Mouse (Mus musculus) lung, postnatal 14 days (tissue): ENCODE data around the gene Atcay.

Experiments
- DNase-seq: peaks from one replicate; pipeline ENCODE4 v3.0.0; 2021

The Atcay gene

DNA sequence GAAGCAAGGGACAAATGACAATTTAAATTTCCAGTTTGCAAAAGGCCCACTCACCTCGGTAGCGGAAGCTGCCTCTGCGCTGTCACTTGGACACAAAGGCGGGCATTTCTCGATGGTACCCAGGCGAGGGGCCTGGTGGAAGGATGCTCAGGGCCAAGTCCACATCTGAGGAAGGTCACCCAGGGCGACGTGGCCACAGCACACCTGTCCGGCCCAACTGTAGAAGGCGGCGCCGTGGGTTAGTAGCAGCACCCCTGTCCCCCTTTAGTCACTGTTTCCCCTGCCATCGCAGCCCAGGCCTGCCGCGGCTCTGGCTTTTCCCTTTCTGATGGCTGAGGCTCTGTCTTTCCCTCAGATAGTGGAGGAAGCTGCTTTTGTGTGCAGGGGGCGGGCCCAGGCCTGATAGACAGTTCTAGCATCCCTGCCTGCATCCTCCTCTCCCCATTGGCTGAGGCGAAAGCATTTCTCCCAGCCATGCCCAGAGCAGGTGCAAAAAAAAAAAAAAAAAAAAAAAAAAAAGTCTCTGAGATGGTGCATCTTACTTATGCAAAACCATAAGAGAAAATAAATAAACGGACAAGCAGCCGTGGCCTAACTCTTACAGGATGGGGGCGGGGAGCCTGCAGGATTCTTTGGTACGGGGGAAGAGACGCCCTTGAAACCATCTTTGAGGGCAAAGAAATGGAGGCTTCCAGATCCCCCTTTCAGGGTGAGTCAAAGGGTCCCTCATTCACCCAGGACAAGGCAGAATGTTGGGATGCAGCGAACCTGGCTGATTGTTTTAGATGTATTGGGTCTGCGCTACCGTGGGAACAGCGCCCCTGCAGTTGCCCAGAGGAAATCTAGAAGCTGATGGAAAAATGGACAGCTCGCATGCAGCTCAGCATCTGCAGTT is at the start of gene Atcay:
Gene Atcay, minus strand, starts transcription at position 396 of the 895 bp plus-strand sequence.
- no peak for DNase-seq

DNA sequence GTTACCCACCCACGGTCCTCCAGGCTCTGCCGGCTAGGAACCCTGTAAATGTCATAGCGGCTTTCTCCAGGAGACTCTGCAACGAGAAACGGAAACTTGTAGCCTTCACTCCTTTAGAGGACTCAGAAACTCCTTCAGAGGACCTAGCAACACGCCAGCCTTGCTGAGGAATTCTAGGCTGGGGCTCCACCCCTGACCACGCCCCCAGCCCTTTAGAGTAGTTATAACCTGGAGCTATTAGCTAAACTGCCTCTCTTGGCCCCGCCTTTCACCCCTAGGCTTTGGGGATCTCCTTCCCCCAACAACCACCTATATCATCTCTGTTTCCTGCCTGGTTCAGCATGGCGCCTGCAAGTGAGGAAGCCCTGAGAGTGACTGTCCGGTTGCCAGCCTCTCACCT is 48.9 kb upstream of the Atcay start:
- DNase-seq: peak; percentile 42

DNA sequence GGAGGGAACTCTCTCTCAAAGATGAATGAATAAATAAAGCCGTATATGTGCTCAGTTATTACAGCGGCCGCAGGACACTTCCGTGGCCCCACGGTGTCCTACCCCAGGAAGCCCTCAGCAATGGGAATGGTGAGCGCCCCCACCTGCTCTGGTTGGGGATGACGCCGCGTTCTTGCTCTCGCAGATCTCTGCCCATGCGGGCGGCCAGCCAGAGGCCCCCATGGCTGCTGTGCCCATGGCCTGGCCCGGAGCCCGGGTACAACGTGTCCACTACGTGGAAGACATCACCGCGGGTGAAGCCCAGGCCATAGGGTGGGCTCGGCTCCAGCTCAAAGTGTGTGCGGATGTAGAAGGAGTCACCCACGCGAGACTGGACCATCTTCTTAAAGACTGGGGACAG is 47.0 kb upstream of the Atcay start:
- no peak for DNase-seq

DNA sequence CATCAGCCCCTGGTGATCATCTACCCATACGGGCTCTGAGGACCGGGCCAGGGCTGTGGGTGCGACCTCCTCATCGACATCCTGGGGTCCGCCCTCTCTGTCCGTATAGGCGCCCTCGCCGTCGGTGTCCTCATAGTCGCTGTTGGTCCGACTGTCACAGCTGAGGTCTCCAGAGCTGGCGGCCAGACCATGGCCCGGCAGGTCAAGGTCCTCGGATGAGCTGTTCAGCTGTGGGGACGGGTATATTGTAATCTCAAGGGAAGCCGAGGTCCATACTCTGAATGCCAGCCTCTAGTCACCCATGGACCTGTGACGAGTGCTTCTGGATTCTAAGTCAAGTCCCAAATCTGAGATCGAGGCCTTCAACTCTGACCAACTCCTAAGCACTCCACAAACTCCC is 43.2 kb upstream of the Atcay start:
- no peak for DNase-seq

DNA sequence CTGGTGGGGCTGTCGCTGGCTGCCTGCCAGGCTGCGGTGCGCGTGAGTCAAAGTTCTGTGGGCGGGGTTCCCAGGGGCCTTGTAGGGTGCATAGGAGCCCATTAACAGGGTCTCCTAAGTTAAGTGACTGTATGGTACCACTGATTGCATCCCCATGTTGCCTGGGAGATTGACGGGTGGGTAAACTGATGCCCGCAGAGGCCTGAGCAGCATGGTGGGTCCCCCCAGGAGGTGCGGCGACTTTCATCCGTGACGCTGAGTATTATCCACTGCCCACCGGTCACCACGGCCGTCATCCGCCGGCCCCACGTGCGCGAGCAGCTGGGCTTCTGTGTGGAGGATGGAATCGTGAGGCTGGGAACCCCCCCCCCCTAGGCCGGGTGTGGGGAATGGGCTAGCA is 41.7 kb upstream of the Atcay start:
- DNase-seq: no peak

DNA sequence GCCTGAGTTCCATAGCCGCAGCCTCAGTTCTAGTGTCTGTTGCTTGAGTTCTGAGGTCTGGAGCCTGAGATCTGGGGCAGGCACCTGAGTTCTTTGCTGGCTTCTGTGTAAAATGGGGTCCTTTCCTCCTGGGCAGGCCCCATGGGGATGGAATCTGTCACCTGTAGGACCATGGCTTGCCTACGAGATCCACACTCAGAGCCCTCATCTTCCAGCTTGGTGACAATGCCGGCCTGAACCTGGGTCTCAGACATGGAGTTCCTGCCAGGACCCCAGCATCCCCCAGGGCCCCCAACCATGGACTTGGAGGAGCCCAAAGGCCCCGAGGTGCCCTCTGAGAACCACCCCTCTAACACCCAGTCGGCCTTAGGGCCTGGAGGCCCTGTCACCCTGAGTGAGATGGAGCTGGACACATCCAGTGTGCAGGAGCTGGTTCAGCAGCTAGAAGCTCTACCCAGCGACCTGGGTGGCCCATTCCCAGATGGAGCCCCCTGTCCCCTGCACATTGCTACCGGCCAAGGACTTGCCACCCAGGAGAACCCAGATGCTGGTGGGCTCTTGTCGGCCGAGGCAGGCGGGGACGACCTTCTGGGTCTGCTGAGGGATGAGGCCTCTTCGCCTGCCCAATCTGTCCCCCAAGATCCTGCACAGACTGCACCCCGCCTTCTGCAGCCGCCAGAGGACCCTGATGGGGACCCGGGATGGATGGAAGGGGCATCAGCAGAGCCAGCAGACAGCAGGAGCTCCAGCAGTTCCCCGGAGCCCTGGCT is 38.2 kb upstream of the Atcay start:
- no peak for DNase-seq

DNA sequence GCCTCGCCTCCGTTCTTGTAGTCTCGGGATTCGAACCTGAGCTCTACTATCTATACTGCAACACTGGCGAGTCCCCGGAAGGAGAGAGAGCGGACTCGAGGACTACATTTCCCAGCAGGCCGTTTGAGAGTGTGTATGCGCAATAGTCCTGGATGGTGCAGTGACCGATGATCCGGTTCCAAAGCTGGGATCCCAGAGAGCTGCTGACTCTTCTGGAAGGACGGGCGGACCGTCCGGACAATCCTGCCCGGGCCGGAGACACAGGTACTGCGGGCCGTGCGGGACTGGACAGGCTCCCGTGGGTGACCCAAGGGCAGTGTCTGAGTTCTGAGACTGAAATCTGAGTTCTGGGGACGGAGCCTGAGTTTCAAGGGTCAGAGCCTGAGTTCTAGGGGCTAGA is 37.4 kb upstream of the Atcay start:
- DNase-seq: peak; percentile 85

DNA sequence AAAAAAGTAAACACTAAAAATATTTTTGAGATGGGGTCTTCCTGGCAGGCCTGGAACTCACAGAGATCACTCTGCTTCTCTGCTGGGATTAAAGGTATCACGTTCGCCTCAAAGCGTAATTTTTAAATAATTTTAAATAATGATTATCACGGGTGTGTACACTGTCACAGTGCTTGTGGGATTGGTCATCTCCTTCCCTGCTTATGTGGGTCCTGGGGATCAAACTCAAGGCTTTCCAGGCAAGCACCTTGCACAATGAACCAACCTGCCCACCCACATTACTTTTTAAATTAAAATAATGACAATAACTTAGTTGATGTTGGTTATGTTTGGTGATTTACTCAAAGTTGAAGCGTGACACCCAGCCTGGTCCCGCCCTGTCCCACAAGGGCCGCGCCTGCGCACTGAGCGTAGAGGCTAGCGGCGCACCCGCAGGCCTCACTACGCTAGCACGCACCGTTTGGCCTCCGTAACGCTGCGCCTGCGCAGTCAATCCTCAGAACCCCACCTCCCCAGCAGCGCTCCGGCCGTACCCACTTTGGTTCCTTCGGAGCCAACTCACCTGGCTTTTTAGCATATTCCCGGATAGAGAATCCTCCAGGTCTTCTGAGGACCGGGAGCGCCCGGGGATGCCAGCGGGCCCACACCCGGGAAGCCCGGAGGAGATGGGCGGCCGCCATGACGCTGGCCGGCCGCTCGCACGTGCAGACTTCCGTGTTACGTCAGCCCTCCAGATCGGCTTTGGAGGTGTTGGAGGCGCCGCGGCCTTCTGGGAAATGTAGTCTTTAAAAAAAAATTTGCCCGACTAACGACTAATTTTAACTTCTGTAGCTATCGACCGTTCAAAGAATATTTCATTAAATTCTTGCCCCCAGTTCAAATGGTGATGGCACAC is 35.8 kb upstream of the Atcay start, which contains the start of the genes Mrpl54 and Apba3:
Gene Mrpl54, minus strand, starts transcription at position 724 of the 895 bp plus-strand sequence.
Gene Apba3, plus strand, starts transcription at position 750 of the 895 bp plus-strand sequence.
- peak; percentile 97 for DNase-seq

DNA sequence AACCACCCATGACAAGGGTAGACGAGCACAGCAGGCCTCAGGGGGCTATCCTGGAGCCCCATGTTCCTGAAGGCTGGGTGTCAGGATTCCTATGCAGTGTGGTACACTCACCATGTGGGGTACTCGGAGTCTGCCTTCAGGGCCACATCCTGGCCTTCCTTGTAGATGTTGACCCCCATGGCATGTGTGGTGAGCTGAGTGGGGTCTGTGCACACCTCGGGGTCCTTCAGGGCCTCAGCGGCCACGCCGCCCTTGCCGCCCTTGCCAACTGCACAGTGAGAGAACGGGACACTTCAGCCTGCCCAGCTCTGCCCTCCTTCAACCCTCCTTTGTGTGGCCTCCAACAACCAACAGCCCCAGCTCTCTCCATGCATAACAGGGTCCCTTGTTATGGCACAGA is 34.9 kb upstream of the Atcay start:
- DNase-seq: no peak

DNA sequence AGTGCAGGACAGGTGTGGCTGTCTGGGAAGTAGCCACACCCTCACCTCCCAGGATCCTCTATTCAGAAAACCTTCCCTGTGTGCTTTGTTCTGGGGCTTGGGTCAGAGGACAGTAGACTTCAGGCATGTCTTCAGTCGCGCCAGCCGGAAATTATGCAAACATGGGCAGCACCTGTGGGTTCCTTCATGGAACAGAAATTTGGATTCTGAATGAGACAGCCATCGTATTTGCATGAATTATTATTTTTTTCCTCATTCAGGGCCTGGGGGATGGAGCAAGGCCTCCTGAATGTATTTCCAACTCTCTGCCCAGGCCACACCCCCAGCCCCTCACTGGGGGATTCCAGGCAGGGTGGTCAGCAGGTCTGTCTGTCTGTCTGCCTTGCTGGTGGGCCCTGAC is 30.4 kb upstream of the Atcay start:
- DNase-seq: no peak

DNA sequence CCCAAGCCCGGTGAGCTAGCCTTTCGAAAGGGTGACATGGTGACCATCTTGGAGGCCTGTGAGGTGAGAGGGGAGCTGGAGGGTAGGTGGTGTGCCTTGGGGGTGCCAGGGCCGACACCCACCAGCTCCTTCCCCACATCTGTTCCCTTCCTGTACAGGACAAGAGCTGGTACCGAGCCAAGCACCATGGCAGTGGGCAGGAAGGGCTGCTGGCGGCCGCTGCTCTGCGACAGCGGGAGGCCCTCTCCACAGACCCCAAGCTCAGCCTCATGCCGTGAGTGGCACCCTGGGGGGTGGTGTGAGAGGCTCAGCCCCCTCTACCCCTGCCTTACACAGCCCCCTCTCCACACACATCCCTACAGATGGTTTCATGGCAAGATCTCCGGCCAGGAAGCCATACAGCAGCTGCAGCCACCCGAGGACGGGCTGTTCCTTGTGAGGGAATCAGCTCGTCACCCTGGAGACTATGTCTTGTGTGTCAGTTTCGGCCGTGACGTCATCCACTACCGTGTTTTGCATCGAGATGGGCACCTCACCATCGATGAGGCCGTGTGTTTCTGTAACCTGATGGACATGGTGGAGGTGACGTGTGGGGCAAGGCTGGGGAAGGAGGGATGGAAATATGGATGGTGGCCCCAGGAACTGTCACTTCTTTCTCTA is 28.7 kb upstream of the Atcay start:
- no peak for DNase-seq

DNA sequence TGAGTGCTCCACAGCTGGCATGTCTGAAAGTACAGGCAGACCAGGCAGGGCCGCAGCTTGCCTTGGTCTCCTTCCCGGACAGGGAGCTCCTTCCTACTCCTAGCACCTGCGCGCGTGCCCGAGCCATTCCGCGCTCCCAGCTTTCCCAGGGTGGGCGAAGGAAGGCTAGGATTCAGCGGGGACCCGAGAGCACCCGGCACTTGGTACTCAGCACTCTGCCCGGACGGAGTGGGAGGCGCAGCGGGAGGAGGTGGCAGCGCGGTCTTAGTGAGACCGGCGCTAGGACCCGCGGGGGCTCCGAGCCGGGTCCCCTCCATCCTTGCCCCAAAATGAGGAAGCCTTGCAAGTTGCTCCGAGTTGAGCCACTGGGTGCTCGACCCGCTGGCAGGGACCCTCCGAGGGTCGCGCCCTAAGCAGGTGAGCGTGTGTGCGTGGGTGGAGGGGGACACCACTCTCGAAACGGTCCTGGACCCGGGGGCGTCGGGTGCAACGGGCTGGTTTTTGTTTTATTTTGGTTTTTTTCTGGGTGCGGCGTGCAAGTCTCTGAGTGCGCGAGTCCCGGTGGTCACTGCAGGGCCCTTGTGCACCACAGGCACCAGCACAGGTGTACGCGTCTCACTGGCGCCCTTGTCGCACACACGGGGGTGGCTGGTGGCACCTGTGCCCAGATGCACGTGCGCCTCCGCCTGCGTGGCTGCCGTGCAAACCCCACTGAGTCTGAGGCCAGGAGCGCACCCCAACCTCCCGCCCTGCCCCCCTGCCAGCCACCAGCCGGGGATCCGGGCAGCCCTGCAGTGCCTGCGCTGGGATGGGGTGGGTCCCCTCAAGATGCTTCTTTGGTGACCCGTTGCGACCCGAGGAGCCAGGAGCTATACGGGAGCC is 26.8 kb upstream of the Atcay start:
- no peak for DNase-seq

DNA sequence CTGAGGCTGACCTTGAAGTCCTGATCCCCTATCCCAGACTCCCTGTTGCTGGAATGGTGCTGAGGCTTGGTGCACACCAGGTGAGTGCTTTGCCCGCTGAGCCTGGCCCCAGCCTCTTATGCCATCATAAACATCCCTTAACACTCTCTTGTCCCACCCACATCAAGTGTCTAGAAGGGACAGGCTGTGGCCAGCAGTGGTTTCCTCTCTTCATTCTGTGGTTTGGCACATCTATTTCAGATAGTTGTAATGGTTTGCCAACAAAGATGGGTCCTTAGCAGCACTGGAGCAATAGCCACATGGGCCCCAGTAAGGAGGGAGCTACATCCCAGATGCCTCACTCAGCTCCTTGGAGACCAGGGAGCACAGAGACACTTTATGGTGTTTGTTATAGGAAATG is 24.3 kb upstream of the Atcay start:
- DNase-seq: no peak

DNA sequence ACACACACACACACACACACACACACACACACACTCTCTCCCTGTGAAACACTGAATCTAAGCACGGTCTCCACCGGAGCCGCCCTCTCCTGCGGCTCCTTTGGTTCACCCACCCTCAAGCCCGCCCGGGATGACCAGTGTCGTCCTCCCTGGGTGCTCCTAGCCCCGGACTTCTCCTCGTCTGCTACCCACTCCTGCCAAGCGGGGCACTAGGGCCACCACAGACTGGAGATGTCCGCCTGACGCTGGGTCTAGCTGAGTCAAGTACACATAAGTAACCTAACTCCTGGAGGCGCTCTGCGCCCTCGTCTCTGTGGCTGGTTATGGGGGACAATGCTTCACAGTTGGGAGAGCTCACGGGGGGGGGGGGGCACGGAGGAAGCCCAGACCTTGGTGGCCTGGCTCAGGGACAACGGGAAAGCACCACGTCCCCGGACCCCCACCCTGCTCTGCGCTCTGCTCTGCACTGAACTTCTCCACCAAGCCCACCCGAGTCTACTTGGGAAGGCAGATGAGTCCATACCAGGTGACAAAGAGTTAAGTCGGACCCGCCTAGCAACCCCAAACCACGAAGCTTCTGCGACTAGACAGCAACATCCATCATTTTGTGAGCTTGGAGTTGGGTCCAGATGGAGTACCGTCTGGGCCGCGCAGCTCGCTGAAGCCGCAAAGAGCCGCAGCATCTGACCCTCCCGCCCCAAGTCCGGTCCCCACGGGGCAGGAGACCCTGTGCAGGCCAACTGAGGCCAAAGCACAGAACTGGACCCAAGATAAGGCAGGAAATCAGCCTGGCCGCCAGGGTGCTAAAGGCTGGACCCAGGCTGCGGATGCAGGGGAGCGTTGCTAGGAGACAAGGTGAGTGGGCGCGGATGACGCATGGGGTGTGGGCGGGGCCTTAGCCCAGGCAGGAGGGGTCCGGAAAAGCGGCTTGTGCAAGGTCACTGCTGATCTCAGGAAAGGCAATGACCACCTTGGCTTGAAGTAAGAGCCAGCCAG is 22.1 kb upstream of the Atcay start, which contains the start of gene Matk:
Gene Matk, plus strand, starts transcription at position 512 of the 996 bp plus-strand sequence.
- no peak for DNase-seq

DNA sequence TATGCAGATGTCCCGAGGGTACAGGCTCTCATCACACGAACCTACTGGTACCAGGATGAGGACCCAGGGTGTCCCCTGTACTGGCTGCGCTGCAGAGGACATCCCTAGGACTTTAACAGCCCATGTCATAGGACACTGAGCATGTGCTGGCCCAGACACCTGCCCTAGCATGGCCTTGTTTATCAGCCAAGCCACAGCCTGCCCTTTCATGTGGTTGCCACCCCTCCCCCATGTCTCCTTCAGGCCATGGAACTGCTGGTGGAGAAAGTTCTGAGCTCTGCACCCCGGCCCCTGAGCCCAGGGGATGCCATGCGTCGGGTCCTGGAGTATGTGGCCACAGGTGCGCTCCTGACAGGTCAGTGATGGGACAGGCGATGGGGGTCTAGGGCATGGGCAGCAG is 18.8 kb upstream of the Atcay start:
- DNase-seq: no peak

DNA sequence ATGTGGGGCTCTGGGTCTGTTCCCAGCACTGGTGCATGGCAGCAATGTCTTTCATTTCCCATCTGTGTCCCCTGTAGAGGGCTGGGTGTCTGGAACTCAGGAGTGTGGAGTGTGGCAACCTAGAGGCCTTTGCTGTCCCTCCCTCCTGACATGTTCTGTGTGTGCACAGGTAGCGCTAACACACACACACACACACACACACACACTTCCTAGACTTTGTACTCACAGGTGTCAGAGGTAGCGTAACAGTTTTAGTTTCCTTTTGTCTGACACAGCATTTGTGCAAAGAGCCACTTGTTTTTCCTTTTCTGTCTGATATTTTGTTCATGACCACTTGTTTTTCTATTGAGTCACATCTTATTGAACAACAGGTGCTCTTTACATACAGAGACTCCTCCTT is 17.2 kb upstream of the Atcay start:
- no peak for DNase-seq

DNA sequence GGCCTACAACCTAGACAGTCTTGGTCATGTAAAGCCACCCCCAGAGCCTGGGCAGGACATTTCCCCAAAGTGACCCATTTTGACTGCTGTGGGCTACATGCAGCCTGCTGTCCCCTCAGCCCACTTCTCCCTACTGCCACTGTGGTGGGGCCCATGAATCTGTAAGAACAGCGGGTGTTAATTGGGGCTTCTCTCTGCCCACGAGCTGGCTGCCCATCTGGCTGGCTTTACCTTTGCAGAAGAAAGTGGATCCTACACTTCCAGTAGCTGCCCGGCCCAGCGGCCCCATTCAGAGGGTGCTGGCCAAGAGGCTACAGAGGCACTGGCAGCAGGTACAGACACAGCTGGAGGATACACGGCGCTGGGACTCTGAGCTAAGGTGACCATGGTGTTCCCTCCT is 14.5 kb upstream of the Atcay start:
- no peak for DNase-seq

DNA sequence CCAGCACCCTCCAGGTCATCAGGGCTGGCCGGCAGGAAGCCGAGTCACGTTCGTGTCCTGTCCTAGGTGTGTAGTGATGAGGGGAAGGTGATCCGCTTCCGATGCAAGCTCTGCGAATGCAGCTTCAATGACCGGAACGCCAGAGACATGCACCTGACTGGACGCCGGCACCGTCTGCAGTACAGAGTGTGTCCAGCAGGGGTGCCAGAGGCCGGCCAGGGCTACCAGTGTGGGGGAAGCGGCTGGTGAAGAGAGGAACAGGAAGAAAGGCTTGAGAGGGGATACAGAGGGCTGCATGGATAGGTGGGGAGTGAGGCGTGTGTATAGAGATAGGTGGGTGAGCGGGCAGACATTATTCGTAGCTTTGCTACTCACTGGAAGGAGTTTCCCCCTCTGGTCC is 14.0 kb upstream of the Atcay start:
- peak; percentile 86 for DNase-seq

DNA sequence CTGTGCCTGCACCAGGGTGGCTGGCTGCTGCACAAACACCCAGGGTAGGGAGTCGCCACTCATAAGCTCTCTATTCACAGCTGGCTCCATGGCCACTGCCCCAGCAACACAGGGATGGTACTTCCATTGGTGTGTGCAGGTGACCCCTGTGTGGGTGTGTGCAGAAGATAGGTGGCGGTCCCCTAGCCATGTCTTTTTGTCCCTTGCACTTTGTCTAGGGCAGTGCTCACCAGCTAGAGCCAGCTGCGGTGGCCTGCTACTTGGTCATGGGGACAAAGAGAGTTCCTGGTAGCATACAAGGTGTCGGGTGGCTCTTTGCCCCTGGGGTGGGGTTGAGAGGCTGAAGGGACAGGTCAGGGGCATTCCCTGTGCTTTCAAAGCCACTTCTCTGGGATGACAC is 13.5 kb upstream of the Atcay start:
- DNase-seq: no peak

DNA sequence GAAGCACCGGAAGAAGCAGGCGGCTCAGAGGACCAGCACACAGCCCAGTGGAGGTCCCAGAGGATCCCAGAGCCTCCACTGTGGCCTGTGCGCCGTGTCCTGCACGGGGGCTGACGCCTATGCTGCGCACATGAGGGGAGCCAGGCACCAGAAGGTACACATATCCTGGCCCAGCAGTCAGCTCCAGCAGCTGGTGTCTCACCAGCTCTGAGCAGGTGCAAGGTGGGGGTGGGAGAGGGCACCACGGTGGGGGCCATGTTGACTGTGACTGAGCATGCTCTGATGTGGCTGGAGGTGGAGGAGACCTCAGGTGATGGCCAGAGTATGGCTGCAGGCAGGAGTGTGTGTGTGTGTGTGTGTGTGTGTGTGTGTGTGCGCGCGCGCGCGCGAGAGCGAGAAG is 11.4 kb upstream of the Atcay start:
- no peak for DNase-seq
